Mouse (Mus musculus): ENCODE data around the gene Orc5. TPM values are rescaled to one million over a fixed set of nuclear protein-coding genes. Genes with fewer than 3 reads are reported as not detected.
"Not testable (repeated sequence)": the region's sequence is repeated elsewhere in the genome, so short reads cannot be mapped to it uniquely, and the experiment has no call there.

Orc5 gene
- polyA plus RNA-seq, 1 experiment = 12.6 TPM

DNA sequence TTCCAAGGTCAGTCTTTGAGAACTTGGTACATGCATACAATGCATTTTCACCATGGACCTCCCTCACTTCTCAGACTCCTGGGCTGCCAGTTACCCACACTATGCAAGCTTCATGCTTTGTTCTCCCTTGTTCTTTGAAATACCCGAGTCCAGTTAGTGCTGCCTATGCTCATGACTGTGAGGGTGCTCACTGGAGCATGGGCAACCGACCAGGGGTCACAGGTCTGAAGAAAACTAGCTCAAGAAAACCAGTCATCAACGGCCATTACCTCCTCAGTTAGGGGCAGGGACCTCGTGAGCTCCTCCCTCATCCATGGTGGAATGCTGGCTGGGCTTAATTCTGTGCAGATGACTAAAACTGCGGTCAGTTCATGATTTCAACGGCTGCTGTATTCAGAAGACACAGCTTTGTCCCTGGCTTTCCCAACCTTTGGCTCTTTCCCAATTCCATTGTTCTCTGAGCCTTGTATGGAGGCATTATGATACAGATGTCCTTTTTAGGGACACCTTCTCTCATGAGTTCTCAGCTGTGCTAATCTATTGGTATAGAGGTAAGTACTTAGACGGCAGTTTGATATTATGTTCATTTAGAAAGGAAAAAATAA, 11.1 kb downstream of the Orc5 start:
- peaks cover 47% of the 10 kb centered on the region for H3K36me3 ChIP-seq (ENCODE audit: control insufficient read depth, insufficient read depth)
- H3K79me2 ChIP-seq (ENCODE audit: control insufficient read depth, insufficient read depth) = no peaks in the 10 kb centered on the region
- no peak overlapping the region for H3K4me3 ChIP-seq (ENCODE audit: insufficient read depth, poor library complexity, severe bottlenecking)
- H3K79me3 ChIP-seq (ENCODE audit: low read depth) = no peaks in the 10 kb centered on the region
- no peaks in the 10 kb centered on the region for H3K27me3 ChIP-seq (ENCODE audit: control insufficient read depth, insufficient read depth, insufficient read length)
- H3ac ChIP-seq (ENCODE audit: control insufficient read depth, insufficient read length, low read depth) = no peak overlapping the region
- TF ChIP-seq FOSL1 (IDR thresholded peaks at IDR 0.05; ENCODE audit: insufficient read depth, low read length, poor library complexity, severe bottlenecking) (no peak), MYOD1 (IDR thresholded peaks at IDR 0.05; ENCODE audit: control insufficient read depth, insufficient read length, low read depth) (no peak), CTCF (IDR thresholded peaks at IDR 0.05; ENCODE audit: control insufficient read depth, insufficient read depth, insufficient read length) (no peak), MYOG (IDR thresholded peaks at IDR 0.05; ENCODE audit: control insufficient read depth, extremely low read depth, insufficient read length) (no peak), CEBPB (IDR thresholded peaks at IDR 0.05; ENCODE audit: low read depth) (no peak), MAX (IDR thresholded peaks at IDR 0.05) (no peak), USF1 (IDR thresholded peaks at IDR 0.05; ENCODE audit: low read depth) (no peak)

- TF ChIP-seq MAX (IDR thresholded peaks at IDR 0.05) = no peak
- no peak overlapping the region for H3ac ChIP-seq (ENCODE audit: control insufficient read depth, insufficient read length, low read depth)
- H3K27me3 ChIP-seq (ENCODE audit: control insufficient read depth, insufficient read depth, insufficient read length) = no peaks in the 10 kb centered on the region
- no peak overlapping the region for H3K4me3 ChIP-seq (ENCODE audit: insufficient read depth, poor library complexity, severe bottlenecking)
- H3K79me3 ChIP-seq (ENCODE audit: low read depth) = no peaks in the 10 kb centered on the region
- H3K79me2 ChIP-seq (ENCODE audit: control insufficient read depth, insufficient read depth) = no peaks in the 10 kb centered on the region
- H3K36me3 ChIP-seq (ENCODE audit: control insufficient read depth, insufficient read depth) = peaks cover 53% of the 10 kb centered on the region
Observed at GRCm38 (mm10) chr5:22536695-22537094, 13.5 kb downstream of the Orc5 start.

DNA sequence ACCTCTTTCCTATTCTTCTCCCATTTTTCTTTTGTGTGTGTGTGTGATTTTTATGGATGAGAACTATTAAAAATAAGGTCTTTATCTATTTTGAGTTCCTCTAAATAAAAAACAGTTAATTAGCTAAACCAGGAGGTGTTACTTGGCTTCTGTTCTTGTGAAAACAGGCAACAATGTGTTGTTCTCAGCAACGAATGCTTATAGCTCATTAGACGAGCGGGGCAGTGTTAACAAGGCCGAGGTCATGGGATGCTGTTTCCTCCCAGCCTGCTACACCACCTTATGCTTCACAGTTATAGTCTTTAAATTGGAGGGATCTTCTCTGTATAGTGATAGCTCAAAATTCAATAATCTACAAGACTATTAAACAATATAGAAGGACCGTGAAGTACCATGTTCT, 17.7 kb downstream of the Orc5 start:
- H3K27me3 ChIP-seq (ENCODE audit: control insufficient read depth, insufficient read depth, insufficient read length) = no peaks in the 10 kb centered on the region
- no peak for TF ChIP-seq USF1 (IDR thresholded peaks at IDR 0.05; ENCODE audit: low read depth)
- no peak for TF ChIP-seq MAX (IDR thresholded peaks at IDR 0.05)
- TF ChIP-seq CTCF (IDR thresholded peaks at IDR 0.05; ENCODE audit: control insufficient read depth, insufficient read depth, insufficient read length) = no peak
- no peak for TF ChIP-seq FOSL1 (IDR thresholded peaks at IDR 0.05; ENCODE audit: insufficient read depth, low read length, poor library complexity, severe bottlenecking)
- TF ChIP-seq CEBPB (IDR thresholded peaks at IDR 0.05; ENCODE audit: low read depth) = no peak
- no peak for TF ChIP-seq MYOG (IDR thresholded peaks at IDR 0.05; ENCODE audit: control insufficient read depth, extremely low read depth, insufficient read length)
- TF ChIP-seq MYOD1 (IDR thresholded peaks at IDR 0.05; ENCODE audit: control insufficient read depth, insufficient read length, low read depth) = no peak

GRCm38 (mm10) chr5:22522612-22523011, 27.6 kb downstream of the Orc5 start:
- Histone ChIP-seq H3K4me3 (ENCODE audit: insufficient read depth, poor library complexity, severe bottlenecking) (no peak overlapping the region), H3K36me3 (ENCODE audit: control insufficient read depth, insufficient read depth) (peaks cover 59% of the 10 kb centered on the region), H3K79me2 (ENCODE audit: control insufficient read depth, insufficient read depth) (no peaks in the 10 kb centered on the region), H3K27me3 (ENCODE audit: control insufficient read depth, insufficient read depth, insufficient read length) (no peaks in the 10 kb centered on the region), H3K79me3 (ENCODE audit: low read depth) (no peaks in the 10 kb centered on the region), H3ac (ENCODE audit: control insufficient read depth, insufficient read length, low read depth) (no peak overlapping the region)
- TF ChIP-seq MYOD1 (IDR thresholded peaks at IDR 0.05; ENCODE audit: control insufficient read depth, insufficient read length, low read depth) (no peak), MAX (IDR thresholded peaks at IDR 0.05) (no peak), MYOG (IDR thresholded peaks at IDR 0.05; ENCODE audit: control insufficient read depth, extremely low read depth, insufficient read length) (no peak), CTCF (IDR thresholded peaks at IDR 0.05; ENCODE audit: control insufficient read depth, insufficient read depth, insufficient read length) (no peak), CEBPB (IDR thresholded peaks at IDR 0.05; ENCODE audit: low read depth) (no peak)

More for the DNA sequence above, 17.7 kb downstream of the Orc5 start:
- Histone ChIP-seq H3ac (ENCODE audit: control insufficient read depth, insufficient read length, low read depth) (no peak overlapping the region), H3K79me3 (ENCODE audit: low read depth) (no peaks in the 10 kb centered on the region), H3K79me2 (ENCODE audit: control insufficient read depth, insufficient read depth) (no peaks in the 10 kb centered on the region), H3K36me3 (ENCODE audit: control insufficient read depth, insufficient read depth) (peaks cover 46% of the 10 kb centered on the region), H3K4me3 (ENCODE audit: insufficient read depth, poor library complexity, severe bottlenecking) (no peak overlapping the region)

DNA sequence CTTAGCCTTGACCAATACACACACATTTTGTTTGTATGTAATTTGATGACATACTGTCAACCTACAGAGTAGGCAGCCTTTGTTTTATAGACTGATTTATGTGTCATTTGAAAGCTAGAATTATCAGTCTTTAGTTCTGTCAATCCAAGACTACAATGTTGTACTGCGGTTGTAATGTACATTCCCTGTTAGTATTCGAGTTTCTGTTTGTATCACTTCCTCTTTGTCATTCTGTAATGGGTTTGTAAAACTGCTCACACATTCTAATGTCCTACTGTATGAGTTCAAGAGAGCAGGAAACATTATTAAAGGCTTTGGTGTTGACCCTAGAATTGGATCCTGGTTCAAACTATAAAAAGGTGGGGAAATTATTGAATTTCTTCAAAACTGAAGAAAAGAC, 30.5 kb downstream of the Orc5 start:
- H3K36me3 ChIP-seq (ENCODE audit: control insufficient read depth, insufficient read depth) = peaks cover 51% of the 10 kb centered on the region
- no peak overlapping the region for H3K4me3 ChIP-seq (ENCODE audit: insufficient read depth, poor library complexity, severe bottlenecking)
- TF ChIP-seq MYOG (IDR thresholded peaks at IDR 0.05; ENCODE audit: control insufficient read depth, extremely low read depth, insufficient read length) (no peak), MAX (IDR thresholded peaks at IDR 0.05) (no peak), CEBPB (IDR thresholded peaks at IDR 0.05; ENCODE audit: low read depth) (no peak), USF1 (IDR thresholded peaks at IDR 0.05; ENCODE audit: low read depth) (no peak), FOSL1 (IDR thresholded peaks at IDR 0.05; ENCODE audit: insufficient read depth, low read length, poor library complexity, severe bottlenecking) (no peak), MYOD1 (IDR thresholded peaks at IDR 0.05; ENCODE audit: control insufficient read depth, insufficient read length, low read depth) (no peak), CTCF (IDR thresholded peaks at IDR 0.05; ENCODE audit: control insufficient read depth, insufficient read depth, insufficient read length) (no peak)
- no peaks in the 10 kb centered on the region for H3K79me2 ChIP-seq (ENCODE audit: control insufficient read depth, insufficient read depth)
- H3K79me3 ChIP-seq (ENCODE audit: low read depth) = no peaks in the 10 kb centered on the region
- no peaks in the 10 kb centered on the region for H3K27me3 ChIP-seq (ENCODE audit: control insufficient read depth, insufficient read depth, insufficient read length)
- H3ac ChIP-seq (ENCODE audit: control insufficient read depth, insufficient read length, low read depth) = no peak overlapping the region

DNA sequence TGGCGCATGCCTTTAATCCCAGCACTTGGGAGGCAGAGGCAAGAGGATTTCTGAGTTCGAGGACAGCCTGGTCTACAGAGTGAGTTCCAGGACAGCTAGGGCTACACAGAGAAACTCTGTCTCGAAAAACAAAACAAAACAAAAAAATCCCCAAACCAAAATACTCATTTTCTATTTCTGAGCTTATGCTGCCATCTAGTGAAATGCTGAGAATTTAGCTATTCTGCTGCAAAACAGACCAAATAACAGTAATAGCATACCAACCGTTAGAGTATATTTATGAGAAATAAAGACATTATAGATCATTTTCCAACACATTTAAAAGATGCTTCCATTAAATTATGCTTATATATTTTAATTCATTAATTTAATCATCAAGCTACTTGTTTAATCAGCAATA, 34.5 kb downstream of the Orc5 start:
- H3K36me3 ChIP-seq (ENCODE audit: control insufficient read depth, insufficient read depth) = peaks cover 35% of the 10 kb centered on the region
- not testable (repeated sequence) for H3K4me3 ChIP-seq (ENCODE audit: insufficient read depth, poor library complexity, severe bottlenecking)

DNA sequence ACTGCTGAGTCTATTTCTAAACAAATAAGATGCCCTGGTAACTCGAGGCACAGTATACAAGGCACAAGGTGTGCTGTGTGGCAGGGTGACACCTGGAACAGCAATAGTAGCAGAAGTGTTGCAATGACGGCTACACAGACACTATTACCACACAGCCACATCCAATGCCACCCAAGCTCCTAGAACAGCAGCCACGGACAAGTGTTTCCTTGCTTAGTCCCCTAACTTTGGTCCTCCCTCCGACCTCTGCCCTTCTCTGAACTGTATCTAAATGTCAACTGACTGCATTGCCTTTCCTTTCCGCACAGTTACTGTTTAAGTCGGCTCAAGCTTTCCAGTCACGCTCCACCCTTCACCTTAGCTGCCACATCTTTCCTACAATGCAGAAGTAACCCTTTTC, 36.0 kb downstream of the Orc5 start:
- H3K36me3 ChIP-seq (ENCODE audit: control insufficient read depth, insufficient read depth) = peaks cover 25% of the 10 kb centered on the region
- H3ac ChIP-seq (ENCODE audit: control insufficient read depth, insufficient read length, low read depth); H3K79me3 ChIP-seq (ENCODE audit: low read depth); H3K27me3 ChIP-seq (ENCODE audit: control insufficient read depth, insufficient read depth, insufficient read length); H3K4me3 ChIP-seq (ENCODE audit: insufficient read depth, poor library complexity, severe bottlenecking); H3K79me2 ChIP-seq (ENCODE audit: control insufficient read depth, insufficient read depth): not testable (repeated sequence)

More for the DNA sequence above, 34.5 kb downstream of the Orc5 start:
- H3K79me2 ChIP-seq (ENCODE audit: control insufficient read depth, insufficient read depth); H3K27me3 ChIP-seq (ENCODE audit: control insufficient read depth, insufficient read depth, insufficient read length); H3K79me3 ChIP-seq (ENCODE audit: low read depth); H3ac ChIP-seq (ENCODE audit: control insufficient read depth, insufficient read length, low read depth): not testable (repeated sequence)

- not testable (repeated sequence) for H3K79me2 ChIP-seq (ENCODE audit: control insufficient read depth, insufficient read depth); H3ac ChIP-seq (ENCODE audit: control insufficient read depth, insufficient read length, low read depth); H3K79me3 ChIP-seq (ENCODE audit: low read depth); H3K27me3 ChIP-seq (ENCODE audit: control insufficient read depth, insufficient read depth, insufficient read length); H3K4me3 ChIP-seq (ENCODE audit: insufficient read depth, poor library complexity, severe bottlenecking)
- peaks cover 25% of the 10 kb centered on the region for H3K36me3 ChIP-seq (ENCODE audit: control insufficient read depth, insufficient read depth)
Observed at GRCm38 (mm10) chr5:22512579-22512978, 37.6 kb downstream of the Orc5 start.

Data from C2C12 (cell line).